Mouse (Mus musculus): ENCODE measurements around the gene Atg101.

Gene Atg101

DNA sequence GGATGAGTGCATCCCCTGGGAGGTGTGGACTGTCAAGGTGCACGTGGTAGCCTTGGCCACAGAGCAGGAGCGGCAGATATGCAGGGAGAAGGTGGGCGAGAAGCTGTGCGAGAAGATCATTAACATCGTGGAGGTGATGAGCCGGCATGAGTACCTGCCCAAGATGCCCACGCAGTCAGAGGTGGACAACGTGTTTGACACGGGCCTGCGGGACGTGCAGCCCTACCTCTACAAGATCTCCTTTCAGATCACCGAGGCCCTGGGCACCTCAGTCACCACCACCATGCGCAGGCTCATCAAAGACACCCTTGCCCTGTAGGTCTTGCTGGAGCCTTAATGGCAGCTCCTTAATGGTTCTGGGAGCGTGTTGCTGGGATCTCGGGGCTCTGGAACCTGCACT is 6.3 kb downstream of the Atg101 start:
- no peak for DNase-seq

DNA sequence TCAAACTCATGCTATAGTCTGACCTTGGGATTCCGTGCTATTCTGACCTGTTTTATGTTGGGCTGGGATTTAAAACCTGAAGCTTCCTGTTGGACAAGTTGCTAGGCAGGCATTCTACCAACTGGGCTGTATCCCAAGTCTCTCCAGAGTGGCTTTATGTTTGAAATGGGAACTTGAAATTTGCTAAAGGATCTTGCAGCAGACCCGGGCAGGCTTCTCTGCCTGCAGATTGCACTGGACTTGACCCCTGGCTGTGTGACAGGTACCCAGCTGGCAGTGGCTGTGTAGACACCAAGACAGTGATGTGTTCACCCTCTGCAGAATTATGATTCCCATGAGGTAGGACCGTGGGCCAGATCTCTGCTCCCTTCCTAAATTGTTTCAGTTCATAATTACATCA is 7.9 kb downstream of the Atg101 start:
- no peak for DNase-seq

DNA sequence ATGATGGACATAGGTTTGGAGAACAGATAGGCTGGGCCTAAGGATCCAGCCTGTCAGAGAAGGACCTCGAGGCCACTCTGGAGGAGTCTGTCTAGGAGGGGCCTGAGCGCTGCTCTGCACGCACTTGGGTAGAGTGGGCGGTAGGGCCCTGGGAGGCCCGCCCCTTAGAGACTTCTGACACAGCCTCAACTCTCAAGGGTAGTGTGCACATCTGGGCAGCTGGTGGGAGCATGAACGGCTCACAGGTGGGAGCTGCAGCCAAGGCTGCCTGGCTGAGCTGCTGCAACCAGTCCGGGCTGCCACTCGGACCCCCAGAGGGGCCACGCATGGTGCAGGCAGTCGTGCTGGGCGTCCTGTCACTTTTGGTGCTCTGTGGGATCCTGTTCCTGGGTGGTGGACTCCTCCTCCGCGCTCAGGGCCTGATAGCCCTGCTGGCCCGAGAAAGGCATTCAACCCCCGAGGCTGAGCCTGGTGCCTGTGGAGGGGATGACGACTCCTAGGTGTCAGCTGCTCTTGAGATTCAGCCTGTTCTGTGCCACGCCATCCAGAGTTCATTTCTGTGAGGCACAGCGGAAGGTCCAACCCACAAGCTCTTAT is 9.1 kb downstream of the Atg101 start, which contains the start of gene 6030408B16Rik:
6030408B16Rik (plus strand) TSS at position 188 of the 597 bp plus-strand sequence.
- DNase-seq, result no peak

DNA sequence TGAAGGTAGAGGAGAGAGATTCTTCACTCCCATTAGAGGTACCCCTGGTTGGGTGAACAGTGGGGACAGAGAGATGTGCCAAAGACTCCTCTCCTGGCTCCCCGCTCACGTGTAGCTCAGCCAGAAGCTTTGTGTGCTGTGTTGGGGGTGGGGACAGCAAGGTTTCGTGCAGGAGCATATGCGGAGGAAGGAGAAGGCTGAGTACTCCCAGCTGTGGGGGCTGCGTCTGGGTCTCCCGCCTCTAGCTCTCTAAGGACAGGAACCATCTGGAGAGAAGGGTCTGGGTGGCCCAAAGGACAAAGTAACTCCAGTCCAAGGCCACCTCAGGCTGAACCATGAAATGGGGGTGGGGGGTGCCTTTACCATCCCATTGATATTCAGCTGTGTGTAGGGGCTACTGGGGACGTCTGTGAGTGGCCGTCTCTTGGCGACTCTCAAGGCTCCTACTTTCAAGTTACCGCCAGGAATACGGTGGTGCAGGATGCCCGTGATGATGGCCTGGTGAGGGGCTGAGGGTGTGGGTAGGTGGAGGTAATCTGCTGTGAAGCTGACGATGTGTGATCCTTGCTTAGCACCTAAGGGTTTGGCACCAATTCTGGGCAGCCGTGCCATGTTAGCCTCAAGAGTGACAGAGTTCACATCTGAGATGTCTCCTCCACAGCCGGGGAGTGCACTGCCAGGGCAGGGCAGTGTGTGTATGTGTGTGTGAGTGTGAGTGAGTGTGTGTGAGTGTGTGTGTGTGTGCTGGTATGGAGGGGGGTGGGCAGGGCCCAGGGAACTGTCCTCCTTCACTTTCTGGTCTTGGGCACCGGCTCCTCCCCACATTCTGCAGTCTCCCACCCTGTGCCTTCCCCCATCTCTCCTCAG is 10.2 kb downstream of the Atg101 start:
- DNase-seq, result no peak

DNA sequence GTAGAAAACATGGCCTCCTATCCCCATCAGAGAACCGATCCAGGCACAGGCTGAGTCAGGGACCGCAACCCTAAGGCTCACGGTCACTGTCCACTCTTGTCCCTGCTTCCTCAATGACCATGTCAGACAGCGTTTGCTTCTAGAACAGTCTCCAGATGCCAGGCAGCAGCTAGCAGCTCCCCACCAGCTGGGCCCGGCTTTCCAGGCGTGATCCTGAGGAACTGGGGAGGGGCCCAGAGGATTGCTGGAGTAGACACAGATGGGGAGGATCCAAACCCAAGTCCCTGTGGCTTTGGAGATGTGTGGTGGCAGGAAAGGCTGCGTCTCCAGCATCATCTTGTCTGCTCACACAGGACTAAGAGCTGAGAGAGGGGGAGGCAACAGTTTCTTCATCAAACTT is 11.0 kb downstream of the Atg101 start:
- no peak for DNase-seq

DNA sequence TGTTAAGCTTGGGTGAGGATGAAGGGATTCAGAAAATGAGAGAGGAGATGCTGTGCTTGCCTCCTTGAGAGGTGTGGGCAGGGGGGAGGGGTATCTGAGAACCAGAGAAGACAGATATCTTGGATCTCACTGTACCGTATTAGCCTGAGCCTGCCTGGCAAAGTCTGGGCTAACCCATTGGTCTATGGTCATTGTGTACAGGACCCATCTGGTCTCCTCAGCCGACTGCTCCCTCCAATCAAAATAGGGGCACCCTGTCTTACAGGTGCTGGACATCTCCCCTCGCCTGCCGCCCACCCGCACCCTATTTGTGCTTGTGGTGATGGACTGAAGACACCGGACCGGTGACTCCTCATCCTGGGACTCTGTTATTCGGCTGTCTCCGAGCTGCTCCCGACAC is 11.5 kb downstream of the Atg101 start:
- no peak for DNase-seq

DNA sequence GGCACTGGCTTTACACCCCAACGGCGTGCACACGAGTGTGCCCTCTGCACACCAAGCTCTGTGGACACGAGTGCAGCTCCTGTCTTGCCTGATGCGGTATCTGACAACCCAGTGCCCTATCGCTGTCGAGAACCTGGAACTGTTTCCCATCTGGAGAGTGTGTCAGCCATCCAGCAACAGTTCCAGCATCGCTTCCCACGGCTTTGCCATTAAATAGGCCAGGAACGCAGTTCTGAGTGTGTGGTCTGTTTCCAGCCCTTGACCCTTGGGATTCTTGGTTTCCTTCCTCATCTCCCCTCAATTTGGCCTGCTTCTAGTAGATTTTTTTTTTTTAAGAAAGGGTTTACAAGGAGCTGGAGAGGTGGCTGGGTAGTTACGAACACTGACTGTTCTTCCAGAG is 12.0 kb downstream of the Atg101 start:
- no peak for DNase-seq

DNA sequence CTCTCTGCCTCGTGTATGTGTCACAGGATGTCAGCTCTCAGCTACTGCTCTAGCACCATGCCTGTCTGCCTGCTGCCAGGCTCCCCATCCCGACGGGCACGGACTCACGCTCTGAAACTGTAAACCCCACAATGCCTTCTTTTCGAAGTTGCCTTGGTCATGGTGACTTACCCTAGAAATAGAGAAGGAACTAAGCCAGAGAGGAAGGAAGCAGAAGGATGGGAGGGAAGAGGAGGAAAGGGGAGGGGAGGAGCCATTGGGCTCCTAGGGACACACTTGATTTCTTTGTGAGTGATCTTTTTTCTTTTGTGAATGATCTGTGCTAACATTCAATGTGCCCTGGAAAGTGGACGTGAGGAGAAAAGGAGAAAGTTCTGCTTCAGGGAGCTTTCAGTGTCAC is 13.9 kb downstream of the Atg101 start:
- no peak for DNase-seq

DNA sequence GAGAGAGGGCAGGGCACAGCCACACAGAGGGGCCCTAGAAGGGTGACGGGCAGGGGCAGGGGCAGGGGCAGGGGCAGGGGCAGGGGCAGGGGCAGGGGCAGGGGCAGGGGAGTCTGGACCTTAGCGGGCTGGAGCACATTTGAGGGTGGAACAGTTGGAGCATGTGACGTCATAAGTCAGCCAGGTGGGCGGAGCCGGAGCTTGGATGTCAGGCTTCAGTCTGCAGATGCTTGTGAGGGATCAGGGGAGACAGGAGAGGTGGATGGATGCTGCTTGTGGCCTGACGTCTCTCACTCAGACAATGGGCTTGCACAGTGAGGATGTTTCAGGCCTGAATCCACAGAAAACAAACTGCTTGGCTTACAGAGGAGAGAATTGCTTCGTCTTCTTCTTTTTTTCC is 14.5 kb downstream of the Atg101 start:
- no peak for DNase-seq

DNA sequence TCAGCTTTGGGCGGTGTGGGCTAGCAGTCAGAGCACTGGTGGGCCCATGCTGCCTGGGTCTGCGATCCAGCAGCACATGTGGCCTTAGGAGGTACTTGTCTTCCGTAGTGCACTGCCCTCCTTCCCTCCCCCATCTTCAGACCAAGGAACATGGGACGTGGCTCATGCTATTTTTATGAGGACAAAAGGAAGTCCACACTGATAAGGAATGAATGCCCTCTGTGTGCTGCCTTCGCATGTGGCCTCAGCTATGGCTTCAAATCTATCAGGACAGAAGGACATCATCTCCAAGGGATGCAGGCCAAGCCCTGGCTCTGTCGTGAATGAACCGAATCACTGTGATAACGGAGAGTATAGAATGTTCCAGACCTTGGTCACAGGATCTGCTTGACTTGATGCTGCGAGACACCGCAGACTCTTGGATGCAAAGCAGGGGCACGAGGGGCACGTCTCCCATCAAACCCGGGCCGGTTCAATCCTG is 15.4 kb downstream of the Atg101 start:
- no peak for DNase-seq

DNA sequence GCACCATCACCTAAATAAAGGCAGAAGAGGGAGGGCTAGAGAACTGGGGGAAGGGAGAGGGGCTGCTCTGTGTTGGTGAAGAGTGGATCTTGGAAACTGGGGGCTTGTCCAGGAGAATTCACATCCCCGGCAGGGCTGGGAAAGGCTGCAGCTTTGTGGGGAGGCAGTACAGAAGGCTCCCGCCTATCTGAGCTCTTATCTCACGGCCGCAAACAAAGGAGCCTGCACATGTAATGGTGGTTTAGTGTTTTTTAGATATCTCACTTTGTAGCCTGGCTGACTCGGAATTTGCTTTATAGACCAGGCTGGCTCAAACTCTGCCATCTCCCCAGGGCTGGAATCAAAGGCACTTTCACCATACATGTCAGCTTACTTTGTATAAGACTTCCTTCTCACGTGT is 16.1 kb downstream of the Atg101 start:
- no peak for DNase-seq

DNA sequence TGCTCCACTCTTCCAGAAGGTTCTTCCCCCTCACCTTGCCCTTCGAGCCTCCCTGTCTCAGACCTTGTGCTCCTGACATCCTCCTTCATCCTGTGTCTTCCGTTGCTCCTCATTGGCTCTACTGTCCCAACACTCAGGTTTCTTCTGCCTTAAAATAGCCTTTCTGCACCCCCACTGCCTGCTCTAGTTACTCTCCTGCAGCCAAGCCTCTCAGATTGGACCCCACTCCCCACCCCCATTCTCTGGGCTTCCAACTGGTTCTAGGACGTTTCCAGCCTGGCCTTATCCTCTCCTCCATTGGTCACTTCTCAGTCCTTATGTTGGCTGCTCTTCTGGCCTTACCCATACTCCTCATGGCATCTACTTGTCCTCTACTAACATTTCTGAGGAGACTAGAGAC is 18.1 kb downstream of the Atg101 start:
- DNase-seq, result no peak

DNA sequence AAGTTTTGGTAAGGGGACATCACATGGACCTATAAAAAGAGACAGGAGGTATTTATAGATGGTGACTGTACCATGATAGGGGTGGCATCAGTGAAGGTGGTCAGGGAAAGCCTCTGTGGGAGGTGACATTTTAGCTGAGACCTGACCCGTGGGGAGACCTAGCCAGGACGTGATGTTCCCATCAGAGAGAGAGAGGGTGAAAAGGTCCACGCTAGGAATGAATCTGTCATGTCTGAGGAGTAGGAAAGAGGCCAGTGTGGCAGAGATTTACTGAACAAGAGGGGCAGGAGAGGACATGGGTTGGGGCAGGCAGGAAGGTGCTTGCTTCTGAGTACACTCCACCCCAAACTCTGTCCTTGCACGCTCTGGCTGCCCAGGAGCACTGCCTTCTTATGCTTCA is 19.8 kb downstream of the Atg101 start:
- DNase-seq, result no peak

DNA sequence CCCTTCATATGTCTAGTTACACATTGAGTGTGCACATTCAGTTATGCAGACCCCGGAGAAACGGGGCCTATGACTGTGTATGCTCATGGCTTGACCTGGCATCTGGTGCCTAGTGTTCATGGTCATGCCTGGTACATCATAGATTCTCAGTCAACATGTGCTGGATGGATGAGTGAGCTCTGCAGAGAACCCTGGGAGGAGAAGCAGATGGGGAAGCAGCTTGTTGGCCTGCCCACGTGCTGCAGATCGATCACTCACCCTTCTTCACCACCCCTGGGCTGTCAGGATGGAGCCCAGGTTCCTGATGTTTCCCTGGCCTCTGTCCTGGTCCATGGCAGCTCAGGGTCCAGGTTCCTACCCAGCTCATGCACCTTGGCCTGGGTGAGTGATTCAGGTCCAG is 22.4 kb downstream of the Atg101 start:
- no peak for DNase-seq

DNA sequence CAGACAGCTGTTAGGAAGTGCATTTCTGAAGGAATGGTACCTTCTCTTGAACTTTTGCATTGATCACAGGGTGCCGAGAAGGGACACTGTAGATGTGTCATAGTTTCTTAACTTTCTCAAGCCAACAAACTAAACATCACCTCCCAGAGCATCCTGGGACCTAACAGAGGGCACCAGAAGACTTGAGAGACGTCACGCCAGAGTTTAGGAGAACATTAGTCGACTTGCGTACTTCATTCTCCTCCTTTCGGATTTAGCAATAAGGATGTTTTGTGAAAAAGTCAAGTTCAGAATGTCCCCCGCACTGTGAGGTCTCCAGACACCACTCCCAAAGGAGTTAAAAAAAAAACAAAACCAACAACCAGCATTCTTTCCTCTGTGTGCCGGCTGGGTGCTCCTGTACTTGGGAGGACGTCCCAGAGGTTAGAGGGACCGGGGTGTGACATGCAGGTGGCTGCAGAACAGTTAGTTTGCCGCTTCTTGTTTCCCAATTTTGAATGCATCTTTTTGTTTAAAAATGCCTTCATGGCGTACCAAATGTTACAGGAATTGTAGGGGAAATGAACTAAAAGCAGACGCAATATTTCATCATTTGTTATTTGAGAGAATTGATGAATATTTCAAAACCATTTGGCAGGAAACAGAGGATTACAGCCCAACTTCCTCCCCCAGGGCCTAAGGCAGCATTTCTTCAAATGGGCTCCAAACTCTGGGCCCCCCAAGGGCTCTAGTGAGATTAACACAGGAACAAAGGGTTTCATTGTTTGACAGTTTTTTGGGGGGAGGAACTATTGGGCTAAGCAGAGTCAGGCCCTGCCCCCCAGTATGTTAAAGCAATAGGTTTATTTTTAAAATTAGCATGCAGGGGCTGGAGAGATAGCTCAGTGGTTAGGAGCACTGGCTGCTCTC is 24.6 kb downstream of the Atg101 start:
- DNase-seq, result no peak

DNA sequence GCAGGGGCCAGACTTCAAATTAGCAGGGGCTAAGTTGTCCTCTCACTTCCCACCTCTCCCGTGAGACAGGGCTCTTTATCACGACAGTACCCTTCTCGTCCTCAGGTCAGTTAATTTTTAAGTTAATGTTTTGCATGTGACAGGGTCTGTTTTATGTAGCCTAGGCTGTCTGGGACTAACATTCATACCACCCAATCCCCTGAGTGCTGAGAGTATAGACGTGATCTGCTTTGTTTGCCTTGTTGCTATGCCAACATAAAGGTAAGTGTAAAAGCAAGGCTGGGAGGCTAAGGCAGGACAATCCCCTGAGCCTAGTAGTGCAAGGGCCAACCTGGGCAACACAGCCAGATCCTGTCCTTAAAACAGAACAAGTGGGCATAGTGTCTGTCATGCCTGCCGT is 25.4 kb downstream of the Atg101 start:
- DNase-seq, result no peak

DNA sequence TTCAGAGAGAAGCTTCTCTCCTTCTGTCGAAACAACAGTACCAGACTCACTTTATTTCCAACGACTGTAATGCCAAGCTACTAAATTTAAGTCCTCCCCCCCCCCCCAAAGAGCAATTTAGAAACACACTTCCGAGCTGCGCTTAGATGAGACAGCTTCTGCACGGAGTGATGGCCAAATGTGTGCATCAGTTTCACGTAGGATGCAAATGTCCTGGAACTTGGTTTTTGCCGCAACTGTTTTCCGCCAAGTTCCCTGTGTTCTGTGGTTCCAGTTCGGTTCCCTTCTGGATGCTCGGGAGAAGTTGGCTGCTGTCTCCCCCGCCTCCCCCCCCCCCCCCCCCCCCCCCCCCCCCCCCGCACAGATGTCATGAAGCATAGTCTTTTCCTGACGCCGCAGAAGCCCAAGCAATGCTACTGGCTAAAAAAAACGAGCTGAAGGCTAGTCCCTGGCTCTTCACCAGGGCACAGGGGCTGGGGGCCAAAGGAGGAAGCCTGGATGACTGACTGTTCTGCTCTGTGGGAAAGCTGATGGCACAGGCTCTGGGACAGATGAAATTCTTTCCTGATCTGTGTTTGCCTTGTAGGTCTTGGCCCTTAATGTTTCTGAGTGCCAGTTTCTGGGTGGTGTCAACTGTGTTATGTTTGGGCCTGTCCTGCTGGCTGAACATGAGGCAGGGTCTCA is 27.2 kb downstream of the Atg101 start:
- DNase-seq, result no peak

DNA sequence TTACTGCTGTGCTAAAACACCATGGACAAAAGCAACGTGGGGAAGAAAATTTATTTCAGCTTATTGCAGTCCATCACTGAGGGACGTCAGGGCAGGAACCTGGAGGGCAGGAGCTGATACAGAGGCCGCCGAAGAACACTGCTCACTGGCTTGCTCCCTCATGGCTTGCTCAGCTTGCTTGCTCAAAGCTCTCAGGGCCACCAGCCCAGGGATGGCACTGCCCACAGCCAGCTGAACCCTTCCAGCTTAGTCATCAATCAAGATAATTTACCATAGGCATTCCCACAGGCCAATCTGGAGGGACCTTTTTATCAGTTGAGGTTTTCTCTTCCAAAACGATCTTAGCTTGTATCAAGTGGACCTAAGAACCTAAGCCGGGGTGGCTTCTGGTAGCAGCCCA is 27.9 kb downstream of the Atg101 start:
- no peak for DNase-seq

DNA sequence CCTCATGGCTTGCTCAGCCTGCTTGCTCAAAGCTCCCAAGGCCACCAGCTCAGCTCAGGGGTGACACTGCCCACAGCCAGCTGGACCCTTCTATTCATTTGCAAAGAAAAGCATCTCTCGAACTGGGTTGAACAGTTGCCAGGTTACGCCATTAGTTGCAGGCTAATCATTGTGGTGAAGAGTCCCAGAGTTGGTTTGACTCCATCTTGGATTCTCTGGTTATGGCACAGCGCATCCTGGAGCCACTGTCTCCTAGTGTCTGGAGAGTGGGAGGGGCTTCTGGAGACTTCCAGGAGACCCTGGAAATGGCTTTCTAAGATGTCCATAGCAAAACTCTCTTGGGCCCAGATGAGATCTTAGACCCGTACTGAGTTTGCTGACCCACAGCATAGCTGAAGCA is 31.3 kb downstream of the Atg101 start:
- DNase-seq, result no peak

DNA sequence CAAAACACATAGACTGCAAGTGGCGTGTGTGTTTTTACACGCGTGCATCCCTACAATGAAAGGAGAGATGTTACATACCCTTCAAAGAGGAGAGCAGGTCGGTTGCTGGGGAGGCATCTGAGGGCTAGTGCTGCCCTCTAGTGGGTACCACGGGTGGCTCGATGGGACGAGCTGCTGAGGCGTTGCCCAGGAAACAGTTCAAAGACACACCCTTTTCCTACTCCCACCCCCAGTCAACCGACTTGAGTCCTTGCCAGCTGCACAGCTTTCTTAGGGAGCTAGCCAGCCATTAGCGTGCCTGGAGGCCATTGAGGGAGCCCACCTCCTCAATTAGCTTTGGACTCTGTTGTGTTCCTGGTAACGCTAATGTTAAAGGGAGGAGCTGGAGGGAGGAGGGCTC is 31.8 kb downstream of the Atg101 start:
- DNase-seq, result peak; percentile 55

DNA sequence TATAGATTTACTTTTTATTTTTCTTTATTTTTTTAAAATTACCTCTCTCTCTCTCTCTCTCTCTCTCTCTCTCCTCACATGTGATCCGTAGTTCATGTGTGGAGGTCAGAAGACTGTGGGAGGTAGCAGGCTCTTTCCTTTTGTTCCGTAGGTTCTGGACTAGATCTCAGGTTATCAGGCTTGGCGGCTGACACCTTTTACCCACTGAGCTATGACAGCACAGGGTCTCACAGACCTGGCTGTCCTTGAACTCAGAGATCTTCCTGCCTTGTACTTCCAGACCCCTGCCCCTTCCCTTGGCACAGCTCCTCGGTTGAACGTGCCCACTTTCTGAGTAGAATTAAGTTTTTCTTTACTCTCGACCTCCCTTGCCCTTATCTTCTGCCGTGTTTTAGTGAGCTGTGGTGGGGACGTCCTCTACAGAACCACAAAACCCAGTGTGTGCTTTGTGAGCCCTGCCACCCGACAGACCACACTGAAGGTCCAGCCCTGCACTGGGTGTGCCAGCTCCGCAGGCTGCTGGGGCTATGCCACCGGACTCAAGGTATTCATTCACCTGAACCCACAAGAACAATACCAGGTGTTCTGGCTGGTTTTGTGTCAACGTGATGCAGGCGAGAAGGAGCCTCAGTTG is 32.3 kb downstream of the Atg101 start:
- DNase-seq, result no peak

All from cerebellum, adult 8-10 months (tissue).